Mouse (Mus musculus): ENCODE measurements around the gene Ntpcr.

DNA sequence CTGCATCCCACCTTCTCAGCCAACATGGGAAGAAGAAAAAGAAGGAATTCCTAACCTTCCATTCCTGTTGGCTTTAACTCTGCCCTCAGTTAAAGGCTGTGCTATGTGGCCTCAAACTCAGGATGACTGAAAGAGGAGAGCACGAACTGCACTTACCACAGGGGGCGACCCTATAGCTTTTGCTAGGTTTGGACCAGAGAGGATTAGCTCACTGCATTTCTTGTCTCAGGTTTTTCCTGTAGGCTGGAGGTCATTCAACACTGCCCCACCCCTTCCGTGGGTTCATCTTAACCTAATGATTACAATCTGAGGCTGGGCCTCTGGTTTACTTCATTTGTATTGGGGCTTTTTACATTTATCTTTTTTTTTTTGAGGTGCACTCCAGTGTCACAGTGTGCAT is 45.3 kb downstream of the Ntpcr start:
- TF ChIP-seq POLR2A (IDR thresholded peaks at IDR 0.05; ENCODE audit: control insufficient read depth, extremely low read depth, insufficient read depth, low read length, poor library complexity) (no peak), CTCF (IDR thresholded peaks at IDR 0.05; ENCODE audit: borderline replicate concordance, control insufficient read depth, extremely low read depth, insufficient read depth, low read length, poor library complexity) (no peak)
